Mouse (Mus musculus) intestine, postnatal 0 days (tissue): ENCODE data around the gene Sez6l. TPM values are rescaled to one million over a fixed set of nuclear protein-coding genes. Genes with fewer than 3 reads are reported as not detected.

ENCODE experiments used
- ATAC-seq: fragments of 200-750 bp; cut with Nextera tagmentation; 2 replicates; pipeline ENCODE4 v1.8.0; 2017; ENCODE audit warnings: mild to moderate bottlenecking, moderate TSS enrichment, moderate library complexity
- H3K27ac ChIP-seq: fragments of 300-500 bp; sonication (generic); 2 replicates; pipeline ENCODE4 v1.5.1; 2014; ENCODE audit warnings: mild to moderate bottlenecking, low read depth, low read length, moderate library complexity
- H3K27me3 ChIP-seq: fragments of 300-500 bp; sonication (generic); replicated peaks from 2 replicates; pipeline ENCODE4 v1.6.1; 2014; ENCODE audit warnings: low read length, mixed read lengths; ENCODE audit not compliant: control insufficient read depth, insufficient read depth
- H3K36me3 ChIP-seq: fragments of 300-500 bp; sonication (generic); 2 replicates; pipeline ENCODE4 v1.6.1; 2014; ENCODE audit warnings: mild to moderate bottlenecking, moderate library complexity; ENCODE audit not compliant: control insufficient read depth, insufficient read depth
- H3K4me1 ChIP-seq: fragments of 300-500 bp; sonication (generic); replicated peaks from 2 replicates; pipeline ENCODE4 v1.6.1; 2014; ENCODE audit warnings: antibody characterized with exemption, low read length, mixed read lengths; ENCODE audit not compliant: control insufficient read depth, insufficient read depth
- H3K4me2 ChIP-seq: fragments of 300-500 bp; sonication (generic); replicated peaks from 2 replicates; pipeline ENCODE4 v1.6.1; 2014; ENCODE audit warnings: low read depth, mild to moderate bottlenecking, moderate library complexity
- H3K4me3 ChIP-seq: fragments of 300-500 bp; sonication (generic); 2 replicates; pipeline ENCODE4 v1.5.1; 2014; ENCODE audit warnings: low read depth, low read length
- H3K9ac ChIP-seq: fragments of 300-500 bp; sonication (generic); 2 replicates; pipeline ENCODE4 v1.6.1; 2014; ENCODE audit warnings: mild to moderate bottlenecking, low read depth, low read length
- H3K9me3 ChIP-seq: fragments of 300-500 bp; sonication (generic); 2 replicates; pipeline ENCODE4 v1.6.1; 2016; ENCODE audit warnings: mixed run types; ENCODE audit not compliant: control insufficient read depth
- CTCF ChIP-seq: sonication (generic); IDR thresholded peaks from 2 replicates; pipeline ENCODE4 v1.5.1; 2016; ENCODE audit warnings: low read depth, mild to moderate bottlenecking, control low read depth, antibody characterized with exemption, moderate library complexity
- WGBS: fragments of 180-500 bp; shearing (Covaris S2); extraction: QIAGEN DNeasy Blood & Tissue Kit; methylation state at CpG from one replicate; pipeline ENCODE4 v1.1.7; 2014; 5-methylcytosine and 5-hydroxymethylcytosine counted together
- polyA plus RNA-seq: library from polyadenylated mRNA; unstranded; fragments of >200 nt; fragmentation: Nextera tagmentation; extraction: Ambion mirVana; gene quantifications from 2 replicates; pipeline ENCODE4 v1.2.1, GENCODE M21; 2015

The Sez6l gene
- polyA plus RNA-seq, 1 experiment from 2014 or later: 0.63 TPM

- Histone ChIP-seq H3K27ac (no peak overlapping the region), H3K36me3 (no peaks in the 10 kb centered on the region), H3K4me3 (no peak overlapping the region), H3K9me3 (no peaks in the 10 kb centered on the region), H3K27me3 (peaks cover 44% of the 10 kb centered on the region), H3K9ac (no peak overlapping the region), H3K4me2 (no peak overlapping the region), H3K4me1 (no peaks in the 10 kb centered on the region)
- 8% methylated on average over 12 of the region's 12 CpGs for WGBS
- no peak for TF ChIP-seq CTCF
- no peak for ATAC-seq
These were observed 1.7 kb downstream of the Sez6l start for GRCm38 (mm10) chr5:112575151-112575915.

- 0 out of 2 replicates have a peak, but pooled peaks have one; percentile 43 for ATAC-seq
- peaks cover 41% of the 10 kb centered on the region for H3K27me3 ChIP-seq
- TF ChIP-seq CTCF: peak; percentile 89
These were observed 3.1 kb downstream of the Sez6l start for GRCm38 (mm10) chr5:112573916-112574315.

GRCm38 (mm10) chr5:112572217-112572616, 4.8 kb downstream of the Sez6l start:
- Histone ChIP-seq H3K4me3 (no peak overlapping the region), H3K36me3 (no peaks in the 10 kb centered on the region), H3K9me3 (no peaks in the 10 kb centered on the region), H3K27me3 (peaks cover 25% of the 10 kb centered on the region), H3K27ac (no peak overlapping the region), H3K4me1 (no peaks in the 10 kb centered on the region), H3K4me2 (no peak overlapping the region), H3K9ac (no peak overlapping the region)
- ATAC-seq: no peak
- TF ChIP-seq CTCF: no peak
- WGBS: 58% methylated on average over 2 of the region's 2 CpGs

More at GRCm38 (mm10) chr5:112573916-112574315, 3.1 kb downstream of the Sez6l start:
- H3K9ac ChIP-seq: no peak overlapping the region
- 12% methylated on average over 8 of the region's 8 CpGs for WGBS
- no peak overlapping the region for H3K27ac ChIP-seq
- no peaks in the 10 kb centered on the region for H3K4me1 ChIP-seq
- no peak overlapping the region for H3K4me3 ChIP-seq
- no peaks in the 10 kb centered on the region for H3K36me3 ChIP-seq
- H3K4me2 ChIP-seq: no peak overlapping the region
- H3K9me3 ChIP-seq: no peaks in the 10 kb centered on the region

GRCm38 (mm10) chr5:112565489-112565888, 11.5 kb downstream of the Sez6l start:
- Histone ChIP-seq H3K4me1 (no peaks in the 10 kb centered on the region), H3K27me3 (no peaks in the 10 kb centered on the region), H3K9ac (no peak overlapping the region), H3K4me3 (no peak overlapping the region), H3K27ac (no peak overlapping the region), H3K4me2 (no peak overlapping the region), H3K9me3 (no peaks in the 10 kb centered on the region), H3K36me3 (no peaks in the 10 kb centered on the region)
- TF ChIP-seq CTCF: no peak
- WGBS: 66% methylated on average over 8 of the region's 8 CpGs
- no peak for ATAC-seq

GRCm38 (mm10) chr5:112565083-112565482, 11.9 kb downstream of the Sez6l start:
- no peak overlapping the region for H3K9ac ChIP-seq
- H3K36me3 ChIP-seq: no peaks in the 10 kb centered on the region
- 86% methylated on average over 17 of the region's 17 CpGs for WGBS
- H3K4me2 ChIP-seq: no peak overlapping the region
- H3K4me1 ChIP-seq: no peaks in the 10 kb centered on the region
- no peak overlapping the region for H3K27ac ChIP-seq
- no peaks in the 10 kb centered on the region for H3K27me3 ChIP-seq
- no peaks in the 10 kb centered on the region for H3K9me3 ChIP-seq
- TF ChIP-seq CTCF: no peak
- no peak for ATAC-seq
- no peak overlapping the region for H3K4me3 ChIP-seq

- H3K4me3 ChIP-seq: no peak overlapping the region
- no peaks in the 10 kb centered on the region for H3K27me3 ChIP-seq
- no peak overlapping the region for H3K9ac ChIP-seq
- H3K4me1 ChIP-seq: no peaks in the 10 kb centered on the region
- no peaks in the 10 kb centered on the region for H3K9me3 ChIP-seq
- TF ChIP-seq CTCF: no peak
- ATAC-seq: no peak
- 72% methylated on average over 15 of the region's 15 CpGs for WGBS
- H3K36me3 ChIP-seq: no peaks in the 10 kb centered on the region
- no peak overlapping the region for H3K27ac ChIP-seq
- H3K4me2 ChIP-seq: no peak overlapping the region
These were observed 16.0 kb downstream of the Sez6l start for GRCm38 (mm10) chr5:112560869-112561499.
